Mouse (Mus musculus) intestine, embryonic 14.5 days (tissue): ENCODE data around the gene Rab4a. TPM values are rescaled to one million over a fixed set of nuclear protein-coding genes. Genes with fewer than 3 reads are reported as not detected.

Experiments used
- ATAC-seq: fragments of 200-750 bp; cut with Nextera tagmentation; replicated peaks from 2 replicates; pipeline ENCODE4 v1.8.0; 2017; ENCODE audit warnings: low read depth, moderate number of reproducible peaks, moderate TSS enrichment, moderate library complexity; ENCODE audit not compliant: low FRiP score, low TSS enrichment
- DNase-seq: peaks from one replicate; pipeline ENCODE4 v3.0.0-alpha.2; 2018; ENCODE audit warnings: low spot score
- H3K27ac ChIP-seq: fragments of 300-500 bp; sonication (generic); 2 replicates; pipeline ENCODE4 v1.5.1; 2014; ENCODE audit warnings: low read depth, mild to moderate bottlenecking, control low read depth
- H3K27me3 ChIP-seq: fragments of 300-500 bp; sonication (generic); replicated peaks from 2 replicates; pipeline ENCODE4 v1.6.1; 2014; ENCODE audit warnings: low read length, control low read depth; ENCODE audit not compliant: control insufficient read depth, insufficient read depth
- H3K36me3 ChIP-seq: fragments of 300-500 bp; sonication (generic); 2 replicates; pipeline ENCODE4 v1.6.1; 2014; ENCODE audit warnings: low read length, control low read depth; ENCODE audit not compliant: control insufficient read depth, insufficient read depth
- H3K4me1 ChIP-seq: fragments of 300-500 bp; sonication (generic); replicated peaks from 2 replicates; pipeline ENCODE4 v1.6.1; 2014; ENCODE audit warnings: low read length, control low read depth, mixed read lengths; ENCODE audit not compliant: control insufficient read depth, insufficient read depth
- H3K4me2 ChIP-seq: fragments of 300-500 bp; sonication (generic); 2 replicates; pipeline ENCODE4 v1.6.1; 2014; ENCODE audit warnings: low read length
- H3K4me3 ChIP-seq: fragments of 300-500 bp; sonication (generic); 2 replicates; pipeline ENCODE4 v1.5.1; 2014; ENCODE audit warnings: low read depth, low read length, control low read depth, mixed read lengths
- H3K9ac ChIP-seq: fragments of 300-500 bp; sonication (generic); 2 replicates; pipeline ENCODE4 v1.6.1; 2014; ENCODE audit warnings: mild to moderate bottlenecking, low read length
- H3K9me3 ChIP-seq: fragments of 300-500 bp; sonication (generic); 2 replicates; pipeline ENCODE4 v1.6.1; 2016; ENCODE audit warnings: low read length, control low read depth; ENCODE audit not compliant: control insufficient read depth
- WGBS: fragments of 180-500 bp; shearing (Covaris S2); extraction: QIAGEN DNeasy Blood & Tissue Kit; methylation state at CpG from one replicate; pipeline ENCODE4 v1.1.7; 2014; 5-methylcytosine and 5-hydroxymethylcytosine counted together
- polyA plus RNA-seq: library from polyadenylated mRNA; unstranded; fragments of >200 nt; fragmentation: Nextera tagmentation; extraction: Ambion mirVana; gene quantifications from 2 replicates; pipeline ENCODE4 v1.2.1, GENCODE M21; 2014

Gene Rab4a
- polyA plus RNA-seq, 1 experiment from 2014 or later, result 52.0 TPM

DNA sequence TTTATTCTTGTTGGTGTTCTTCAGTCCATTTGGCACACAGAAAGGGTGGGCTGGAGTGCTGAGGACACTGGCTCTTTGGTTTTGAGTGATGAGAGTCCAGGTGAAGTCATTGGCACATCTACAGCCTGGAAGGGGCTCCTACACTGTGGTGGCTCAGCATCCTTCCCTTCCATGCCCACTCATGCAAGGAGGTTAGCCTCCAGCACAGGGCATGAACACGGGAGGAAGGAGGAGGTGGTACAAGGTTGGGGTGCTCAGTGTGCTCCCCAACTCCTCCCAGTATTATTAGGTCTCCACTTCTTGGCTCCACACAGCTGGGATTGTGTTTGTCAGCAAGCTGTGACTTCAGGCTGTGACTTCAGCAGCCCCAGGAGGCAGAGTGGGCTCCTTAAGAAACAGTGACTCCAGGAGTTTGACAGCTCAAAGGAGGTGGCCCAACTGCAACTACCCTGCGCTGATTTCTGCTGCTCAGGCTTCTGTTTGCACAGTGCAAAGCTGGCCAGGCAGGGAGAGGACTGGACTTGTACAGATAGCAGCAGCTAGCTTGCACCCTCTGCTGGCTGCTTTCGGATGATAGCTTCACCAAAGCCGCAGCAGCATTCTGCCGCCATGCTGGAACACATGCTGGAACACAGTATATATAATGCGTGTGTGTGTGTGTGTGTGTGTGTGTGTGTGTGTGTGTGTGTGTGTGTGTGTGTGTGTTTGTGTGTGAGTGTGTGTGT is 22.1 kb upstream of the Rab4a start:
- Histone ChIP-seq H3K4me1 (peaks cover 12% of the 10 kb centered on the region), H3K4me2 (no peak overlapping the region), H3K36me3 (no peaks in the 10 kb centered on the region), H3K27ac (no peak overlapping the region), H3K27me3 (no peaks in the 10 kb centered on the region), H3K9ac (no peak overlapping the region), H3K4me3 (no peak overlapping the region), H3K9me3 (no peaks in the 10 kb centered on the region)
- ATAC-seq (peak; percentile 81), DNase-seq (peak; percentile 88)
- whole genome bisulfite sequencing, result 11% methylated on average over 6 of the region's 6 CpGs

- Histone ChIP-seq H3K4me2 (no peak overlapping the region), H3K27me3 (no peaks in the 10 kb centered on the region), H3K27ac (no peak overlapping the region), H3K36me3 (no peaks in the 10 kb centered on the region), H3K4me1 (peaks cover 9% of the 10 kb centered on the region), H3K9ac (no peak overlapping the region), H3K9me3 (no peaks in the 10 kb centered on the region), H3K4me3 (no peak overlapping the region)
- ATAC-seq (no peak), DNase-seq (no peak)
- WGBS, result 78% methylated on average over 6 of the region's 6 CpGs
These were observed 19.6 kb upstream of the Rab4a start for GRCm38 (mm10) chr8:123786166-123786565.

DNA sequence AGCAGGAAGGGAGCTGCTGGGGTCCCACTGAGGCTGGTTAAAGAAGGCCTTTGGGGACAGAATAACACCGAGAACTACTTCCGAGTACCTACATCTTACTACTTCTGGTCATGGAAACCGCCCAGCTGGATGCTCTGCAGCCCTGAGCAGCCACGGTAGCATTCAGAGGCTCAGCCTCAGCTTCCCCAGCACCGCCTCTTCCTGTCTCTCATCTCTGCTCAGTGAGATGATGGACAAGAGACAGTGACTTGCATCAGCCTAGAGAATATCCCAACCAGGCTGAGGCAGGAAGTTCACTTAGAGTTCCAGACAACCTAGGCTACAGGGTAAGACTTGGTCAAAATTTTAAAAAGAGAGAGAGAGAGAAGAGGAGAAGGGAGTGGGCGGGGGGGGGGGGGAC is 19.1 kb upstream of the Rab4a start:
- H3K27me3 ChIP-seq, result no peaks in the 10 kb centered on the region
- no peak overlapping the region for H3K4me3 ChIP-seq
- H3K4me2 ChIP-seq, result no peak overlapping the region
- peaks cover 7% of the 10 kb centered on the region for H3K4me1 ChIP-seq
- H3K9me3 ChIP-seq, result no peaks in the 10 kb centered on the region
- ATAC-seq (no peak), DNase-seq (no peak)
- H3K27ac ChIP-seq, result no peak overlapping the region
- 69% methylated on average over 6 of the region's 6 CpGs for WGBS
- H3K9ac ChIP-seq, result no peak overlapping the region
- H3K36me3 ChIP-seq, result no peaks in the 10 kb centered on the region

DNA sequence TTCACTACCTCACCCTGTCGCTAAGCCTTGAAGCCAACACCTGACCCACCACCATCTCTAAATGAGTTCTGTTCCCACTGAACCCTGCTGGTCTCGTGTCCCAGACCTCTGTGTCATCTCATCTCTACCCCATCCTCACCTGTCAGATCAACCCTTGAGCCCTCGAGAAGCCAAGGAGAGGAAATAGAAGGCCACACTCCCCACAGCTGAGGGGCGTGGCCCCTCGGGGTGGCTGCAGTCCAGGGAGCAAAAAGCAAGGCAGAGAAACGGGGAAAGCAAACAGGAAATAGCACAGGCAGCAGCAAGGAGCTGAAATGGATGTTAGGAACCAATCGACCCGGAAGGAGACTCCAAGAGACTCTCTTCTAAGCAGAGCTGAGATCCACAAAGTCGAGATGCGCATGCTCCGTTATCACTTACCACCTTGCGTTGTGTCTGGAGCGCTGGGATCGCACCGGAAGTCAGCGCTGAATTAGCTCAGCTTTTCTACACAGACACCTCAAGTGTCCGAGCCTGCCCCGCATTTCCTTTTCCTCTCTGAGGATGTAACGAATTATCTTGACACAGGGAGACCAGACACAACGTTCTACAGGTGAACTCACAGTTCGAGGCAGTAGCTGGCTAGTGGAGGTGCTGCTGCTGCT is 18.4 kb upstream of the Rab4a start:
- 46% methylated on average over 21 of the region's 21 CpGs for WGBS
- no peaks in the 10 kb centered on the region for H3K36me3 ChIP-seq
- DNase-seq, result no peak
- ATAC-seq, result no peak
- no peak overlapping the region for H3K9ac ChIP-seq
- H3K4me1 ChIP-seq, result peaks cover 7% of the 10 kb centered on the region
- H3K4me3 ChIP-seq, result no peak overlapping the region
- no peak overlapping the region for H3K27ac ChIP-seq
- H3K27me3 ChIP-seq, result no peaks in the 10 kb centered on the region
- H3K4me2 ChIP-seq, result peak overlapping the region; percentile 28
- H3K9me3 ChIP-seq, result no peaks in the 10 kb centered on the region

DNA sequence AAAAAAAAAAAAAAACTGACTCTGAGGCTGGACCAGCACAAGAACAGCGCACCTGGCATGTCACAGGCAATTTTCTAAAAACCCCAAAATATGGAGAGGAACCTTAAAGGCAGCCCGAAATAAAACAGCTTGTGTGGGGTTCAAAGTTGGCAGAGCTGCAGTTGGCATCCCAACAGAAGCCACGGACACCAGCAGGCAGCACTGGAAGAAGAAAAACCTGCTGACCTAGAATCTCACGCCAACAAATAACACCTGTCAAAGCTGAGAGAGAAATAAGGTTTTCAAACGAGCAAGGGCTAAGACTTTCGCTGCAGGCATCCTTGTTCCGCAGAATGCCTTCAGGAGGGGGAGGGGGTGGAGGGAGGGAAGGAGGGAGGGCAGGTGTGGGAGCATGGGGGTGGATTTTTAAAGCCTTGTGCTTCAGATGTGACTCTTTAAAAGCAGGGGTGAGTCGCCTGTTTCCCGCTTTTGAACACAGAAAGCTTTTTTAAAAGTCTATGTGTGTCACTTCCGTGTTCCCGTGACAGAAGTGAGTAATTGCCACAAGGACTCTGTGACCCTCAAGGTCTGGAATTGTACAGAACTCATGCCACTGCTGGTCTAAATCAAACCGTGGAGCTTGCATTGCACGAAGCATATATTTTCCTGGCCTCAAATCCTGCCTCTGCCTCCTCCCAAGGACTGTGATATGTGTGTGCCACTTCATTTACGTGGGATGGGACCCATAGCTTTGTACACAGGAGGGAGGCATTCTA is 17.2 kb upstream of the Rab4a start:
- H3K4me2 ChIP-seq, result no peak overlapping the region
- peaks cover 8% of the 10 kb centered on the region for H3K4me1 ChIP-seq
- 44% methylated on average over 14 of the region's 14 CpGs for WGBS
- no peaks in the 10 kb centered on the region for H3K9me3 ChIP-seq
- no peak overlapping the region for H3K27ac ChIP-seq
- no peak for ATAC-seq
- no peaks in the 10 kb centered on the region for H3K27me3 ChIP-seq
- no peak overlapping the region for H3K4me3 ChIP-seq
- no peaks in the 10 kb centered on the region for H3K36me3 ChIP-seq
- DNase-seq, result no peak
- H3K9ac ChIP-seq, result no peak overlapping the region

DNA sequence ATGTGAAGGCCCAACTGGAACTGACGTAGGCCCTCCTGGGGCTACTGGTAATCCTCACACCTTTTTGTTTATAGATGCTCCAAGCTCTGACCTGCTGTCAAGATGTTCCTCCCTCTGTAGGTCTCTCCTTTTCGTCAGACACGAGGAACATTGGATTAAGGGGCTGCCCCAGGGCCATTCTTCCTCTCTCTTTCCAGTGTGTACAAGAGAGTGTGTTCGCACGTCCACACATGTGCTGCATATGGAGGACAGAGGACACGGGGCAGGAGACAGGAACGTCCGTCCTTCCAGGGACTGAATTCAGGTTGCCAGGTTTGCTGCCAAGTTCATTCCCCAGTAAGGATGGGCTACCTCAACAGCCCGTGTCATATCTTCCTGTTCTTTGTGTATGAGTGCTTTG is 16.3 kb upstream of the Rab4a start:
- ATAC-seq (no peak), DNase-seq (no peak)
- Histone ChIP-seq H3K9me3 (no peaks in the 10 kb centered on the region), H3K27ac (no peak overlapping the region), H3K36me3 (no peaks in the 10 kb centered on the region), H3K9ac (no peak overlapping the region), H3K4me1 (peaks cover 15% of the 10 kb centered on the region), H3K4me2 (no peak overlapping the region), H3K27me3 (no peaks in the 10 kb centered on the region), H3K4me3 (no peak overlapping the region)
- 73% methylated on average over 9 of the region's 9 CpGs for WGBS

DNA sequence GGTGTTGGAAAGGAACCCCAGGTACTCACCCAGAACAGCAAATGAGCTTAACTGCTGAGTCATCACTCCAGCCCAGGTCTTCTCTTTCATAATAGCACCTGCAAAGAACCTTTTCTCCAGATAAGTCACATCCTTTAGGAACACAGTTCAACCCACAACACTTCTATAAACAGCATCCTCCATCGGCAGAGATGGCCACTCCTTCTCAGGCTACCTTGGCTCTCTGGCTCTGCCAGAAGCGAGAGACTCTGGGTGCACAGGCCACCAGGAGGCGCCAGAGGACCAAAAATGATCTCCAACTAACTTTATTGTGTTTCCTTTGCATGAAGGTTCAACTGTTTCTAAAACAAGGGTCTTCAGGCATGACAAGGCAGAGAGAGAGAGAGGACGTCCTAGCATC is 15.8 kb upstream of the Rab4a start:
- under 1% methylated on average over 4 of the region's 4 CpGs for WGBS
- no peak overlapping the region for H3K9ac ChIP-seq
- no peaks in the 10 kb centered on the region for H3K27me3 ChIP-seq
- H3K27ac ChIP-seq, result no peak overlapping the region
- no peak overlapping the region for H3K4me2 ChIP-seq
- H3K9me3 ChIP-seq, result no peaks in the 10 kb centered on the region
- DNase-seq (peak; percentile 99), ATAC-seq (no peak)
- no peak overlapping the region for H3K4me3 ChIP-seq
- H3K4me1 ChIP-seq, result peaks cover 18% of the 10 kb centered on the region
- H3K36me3 ChIP-seq, result no peaks in the 10 kb centered on the region

- no peak for DNase-seq
- Histone ChIP-seq H3K27me3 (no peaks in the 10 kb centered on the region), H3K36me3 (no peaks in the 10 kb centered on the region), H3K4me2 (no peak overlapping the region), H3K27ac (no peak overlapping the region), H3K9me3 (no peaks in the 10 kb centered on the region), H3K4me3 (no peak overlapping the region), H3K4me1 (peaks cover 21% of the 10 kb centered on the region), H3K9ac (no peak overlapping the region)
- WGBS, result 58% methylated on average over 16 of the region's 16 CpGs
- ATAC-seq, result no peak
These were observed 14.5 kb upstream of the Rab4a start for GRCm38 (mm10) chr8:123791101-123791844.
